Mouse (Mus musculus): Measurements from ENCODE around the gene Top3b. TPM values are rescaled to one million over a fixed set of nuclear protein-coding genes. Genes with fewer than 3 reads are reported as not detected.
"Not testable (repeated sequence)": the region's sequence is repeated elsewhere in the genome, so short reads cannot be mapped to it uniquely, and the experiment has no call there.

Gene Top3b
- polyA plus RNA-seq, 1 experiment from 2014 or later, result 77.3 TPM

DNA sequence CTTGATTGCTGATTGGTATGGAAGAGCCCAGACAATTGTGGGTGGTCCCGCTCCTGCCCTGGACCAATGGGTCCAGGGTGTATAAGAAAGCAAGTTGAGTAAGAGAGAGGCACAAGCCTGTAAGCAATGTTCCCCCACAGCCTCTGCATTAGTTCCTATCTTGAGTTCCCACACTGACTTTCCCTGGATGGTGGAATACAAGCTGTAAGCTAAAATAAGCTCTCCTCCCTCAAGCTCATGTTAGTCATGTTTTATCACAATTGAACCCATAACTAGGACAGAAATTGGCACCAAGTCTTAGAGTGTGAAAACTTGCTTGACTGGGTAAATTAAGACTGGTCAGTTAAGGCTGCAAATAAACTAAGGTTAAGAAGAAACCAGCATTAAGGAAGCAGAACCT is 15.0 kb upstream of the Top3b start:
- H3K9me3 ChIP-seq (ENCODE audit: control insufficient read depth, low read length), result no peaks in the 10 kb centered on the region
- no peaks in the 10 kb centered on the region for H3K27me3 ChIP-seq (ENCODE audit: control insufficient read depth, insufficient read depth, low read length)
- DNase-seq (ENCODE audit: low spot score), result peak; percentile 3
- ATAC-seq (ENCODE audit: insufficient number of reproducible peaks, low FRiP score, low TSS enrichment, low read depth), result no peak
- H3K4me3 ChIP-seq (ENCODE audit: low read depth, low read length), result no peak overlapping the region
- H3K9ac ChIP-seq (ENCODE audit: low read length), result no peak overlapping the region
- WGBS, result 100% methylated on average over 1 of the region's 1 CpGs
- H3K4me2 ChIP-seq (ENCODE audit: low read depth, severe bottlenecking), result no peak overlapping the region
- no peaks in the 10 kb centered on the region for H3K4me1 ChIP-seq (ENCODE audit: control insufficient read depth, insufficient read depth, low read length)
- no peaks in the 10 kb centered on the region for H3K36me3 ChIP-seq (ENCODE audit: control insufficient read depth, insufficient read depth, low read length)
- H3K27ac ChIP-seq (replicated peaks; ENCODE audit: low read depth, low read length), result no peak overlapping the region

DNA sequence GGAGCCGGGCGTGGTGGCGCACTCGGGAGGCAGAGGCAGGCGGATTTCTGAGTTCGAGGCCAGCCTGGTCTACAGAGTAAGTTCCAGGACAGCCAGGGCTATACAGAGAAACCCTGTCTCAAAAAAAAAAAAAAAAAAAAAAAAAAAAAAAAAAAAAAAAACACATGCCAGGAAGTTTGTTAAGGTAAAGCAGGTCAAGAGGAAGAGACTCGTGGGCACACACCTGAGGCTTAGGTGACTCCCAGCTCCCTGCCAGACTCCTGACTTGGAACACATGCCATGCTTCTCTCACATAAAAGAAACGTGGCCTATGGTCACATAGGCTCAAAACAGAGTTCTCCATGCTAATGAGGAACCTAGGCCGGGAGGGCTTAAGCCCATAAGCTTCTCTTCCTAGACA is 14.5 kb upstream of the Top3b start:
- not testable (repeated sequence) for H3K4me3 ChIP-seq (ENCODE audit: low read depth, low read length); H3K27ac ChIP-seq (replicated peaks; ENCODE audit: low read depth, low read length); H3K9me3 ChIP-seq (ENCODE audit: control insufficient read depth, low read length); H3K36me3 ChIP-seq (ENCODE audit: control insufficient read depth, insufficient read depth, low read length); ATAC-seq (ENCODE audit: insufficient number of reproducible peaks, low FRiP score, low TSS enrichment, low read depth); H3K9ac ChIP-seq (ENCODE audit: low read length); H3K4me2 ChIP-seq (ENCODE audit: low read depth, severe bottlenecking); H3K27me3 ChIP-seq (ENCODE audit: control insufficient read depth, insufficient read depth, low read length); H3K4me1 ChIP-seq (ENCODE audit: control insufficient read depth, insufficient read depth, low read length); DNase-seq (ENCODE audit: low spot score)
- 89% methylated on average over 9 of the region's 9 CpGs for WGBS

DNA sequence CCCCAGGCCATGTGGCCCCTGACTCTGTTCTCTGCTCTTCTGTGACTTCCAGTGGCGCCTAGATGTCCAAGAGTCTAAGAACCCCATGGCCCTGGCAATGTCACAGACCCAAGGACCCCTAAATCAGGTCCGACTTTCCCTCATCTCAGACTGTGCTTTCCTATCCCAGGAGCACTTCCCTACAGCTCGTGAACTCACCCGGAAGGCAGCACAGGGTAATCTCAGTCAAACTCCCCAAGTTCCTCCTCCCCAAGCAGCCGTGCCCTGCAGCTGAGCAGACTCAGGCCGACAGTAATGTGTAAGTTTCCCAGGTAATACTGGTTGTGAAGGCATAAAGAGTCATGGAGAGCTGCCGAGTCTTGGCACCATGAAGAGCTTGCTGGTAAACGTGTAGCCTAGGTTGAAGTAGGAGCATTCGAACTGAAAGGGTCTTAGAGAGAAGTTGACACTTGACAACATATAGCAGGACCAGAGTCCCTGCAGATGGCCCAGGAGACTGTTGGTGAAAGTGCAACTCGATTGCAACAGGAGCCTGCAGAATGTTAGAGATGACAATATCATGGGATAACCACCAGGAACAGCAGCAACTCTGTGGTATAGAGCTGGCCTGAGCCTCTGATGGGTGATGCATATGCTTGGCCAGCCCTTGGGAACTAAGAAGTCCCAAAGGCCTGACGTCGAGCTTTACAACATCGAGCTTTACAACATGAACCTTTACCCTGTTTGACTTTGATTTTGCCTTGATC is 13.6 kb upstream of the Top3b start:
- WGBS, result 72% methylated on average over 13 of the region's 13 CpGs
- Histone ChIP-seq H3K4me1 (ENCODE audit: control insufficient read depth, insufficient read depth, low read length) (no peaks in the 10 kb centered on the region), H3K9ac (ENCODE audit: low read length) (no peak overlapping the region), H3K27me3 (ENCODE audit: control insufficient read depth, insufficient read depth, low read length) (no peaks in the 10 kb centered on the region), H3K4me3 (ENCODE audit: low read depth, low read length) (no peak overlapping the region), H3K4me2 (ENCODE audit: low read depth, severe bottlenecking) (no peak overlapping the region), H3K27ac (replicated peaks; ENCODE audit: low read depth, low read length) (no peak overlapping the region), H3K36me3 (ENCODE audit: control insufficient read depth, insufficient read depth, low read length) (no peaks in the 10 kb centered on the region), H3K9me3 (ENCODE audit: control insufficient read depth, low read length) (no peaks in the 10 kb centered on the region)
- DNase-seq (ENCODE audit: low spot score) (peak; percentile 19), ATAC-seq (ENCODE audit: insufficient number of reproducible peaks, low FRiP score, low TSS enrichment, low read depth) (no peak)

DNA sequence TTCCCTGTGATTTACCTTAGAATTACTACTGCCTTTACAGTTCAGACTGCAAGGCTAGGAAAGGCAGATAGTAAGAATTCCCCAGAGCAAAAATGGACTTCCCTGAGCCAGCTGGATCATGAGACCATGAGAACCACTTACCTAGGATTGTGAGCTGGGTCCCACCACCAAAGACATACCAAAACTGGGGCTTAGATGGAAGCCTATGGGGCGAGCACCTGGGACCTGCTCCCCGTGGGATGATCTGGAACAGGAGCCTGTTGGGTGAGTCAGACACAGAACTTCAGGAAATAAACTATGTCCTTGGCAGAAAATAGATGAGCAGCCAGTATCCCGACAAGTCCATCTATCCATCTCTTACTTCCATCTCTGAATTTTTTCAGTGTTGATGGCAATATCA is 8.2 kb upstream of the Top3b start:
- no peaks in the 10 kb centered on the region for H3K27me3 ChIP-seq (ENCODE audit: control insufficient read depth, insufficient read depth, low read length)
- H3K36me3 ChIP-seq (ENCODE audit: control insufficient read depth, insufficient read depth, low read length), result no peaks in the 10 kb centered on the region
- 74% methylated on average over 3 of the region's 3 CpGs for WGBS
- H3K4me2 ChIP-seq (ENCODE audit: low read depth, severe bottlenecking), result no peak overlapping the region
- no peak overlapping the region for H3K9ac ChIP-seq (ENCODE audit: low read length)
- no peak overlapping the region for H3K4me3 ChIP-seq (ENCODE audit: low read depth, low read length)
- DNase-seq (ENCODE audit: low spot score), result no peak
- H3K9me3 ChIP-seq (ENCODE audit: control insufficient read depth, low read length), result no peaks in the 10 kb centered on the region
- no peak for ATAC-seq (ENCODE audit: insufficient number of reproducible peaks, low FRiP score, low TSS enrichment, low read depth)
- H3K27ac ChIP-seq (replicated peaks; ENCODE audit: low read depth, low read length), result no peak overlapping the region
- H3K4me1 ChIP-seq (ENCODE audit: control insufficient read depth, insufficient read depth, low read length), result no peaks in the 10 kb centered on the region

DNA sequence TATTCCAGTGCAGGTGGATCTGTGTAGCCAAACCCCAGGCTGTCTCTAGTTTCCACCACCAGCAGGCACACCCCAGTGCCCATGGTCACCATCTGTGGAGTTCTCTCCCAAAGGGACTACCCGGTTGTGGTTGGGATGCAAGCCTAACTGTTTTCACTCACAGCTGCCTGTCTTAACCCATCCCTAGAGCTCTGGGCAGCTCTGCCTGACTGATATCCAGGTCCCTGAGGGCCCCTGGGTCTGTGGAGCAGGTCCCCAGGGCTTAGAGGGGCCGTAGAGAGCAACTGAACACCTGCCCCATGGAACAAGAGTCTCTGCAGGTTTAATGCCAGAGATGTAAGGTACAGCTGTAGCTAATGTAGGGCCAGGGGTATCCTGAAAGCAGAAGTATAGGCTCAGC is 6.6 kb upstream of the Top3b start, which contains the start of gene Igll1:
Igll1 (minus strand) TSS at position 8 of the 400 bp plus-strand sequence.
- Histone ChIP-seq H3K4me3 (ENCODE audit: low read depth, low read length) (no peak within 1 kb of the TSS), H3K4me1 (ENCODE audit: control insufficient read depth, insufficient read depth, low read length) (no peaks in the 10 kb centered on the region), H3K36me3 (ENCODE audit: control insufficient read depth, insufficient read depth, low read length) (no peaks in the 10 kb centered on the region), H3K4me2 (ENCODE audit: low read depth, severe bottlenecking) (no peak within 1 kb of the TSS), H3K9ac (ENCODE audit: low read length) (no peak within 1 kb of the TSS), H3K9me3 (ENCODE audit: control insufficient read depth, low read length) (no peaks in the 10 kb centered on the region), H3K27ac (replicated peaks; ENCODE audit: low read depth, low read length) (no peak within 1 kb of the TSS), H3K27me3 (ENCODE audit: control insufficient read depth, insufficient read depth, low read length) (no peaks in the 10 kb centered on the region)
- ATAC-seq (ENCODE audit: insufficient number of reproducible peaks, low FRiP score, low TSS enrichment, low read depth) (no peak), DNase-seq (ENCODE audit: low spot score) (no peak)
- 74% methylated on average over 2 of the region's 2 CpGs for WGBS

DNA sequence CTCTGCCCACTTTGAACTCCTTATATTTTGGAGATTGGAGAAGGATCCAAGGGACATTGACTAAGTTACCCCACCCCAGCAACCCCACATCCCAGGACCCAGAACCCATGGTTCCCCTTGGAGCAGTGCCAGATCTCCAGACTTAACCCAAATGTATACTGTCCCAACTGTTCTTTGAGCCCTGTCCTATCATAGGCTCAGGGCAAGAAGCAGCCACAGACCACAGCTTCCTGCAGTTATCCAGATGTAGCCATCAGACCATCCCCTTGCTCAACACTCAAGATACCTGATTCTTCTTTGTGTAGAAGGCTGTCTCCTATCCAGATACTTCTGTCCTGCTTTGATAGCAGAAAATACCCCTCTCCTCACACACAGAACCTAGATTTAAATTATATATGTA is 5.3 kb upstream of the Top3b start:
- no peak overlapping the region for H3K27ac ChIP-seq (replicated peaks; ENCODE audit: low read depth, low read length)
- H3K4me3 ChIP-seq (ENCODE audit: low read depth, low read length), result no peak overlapping the region
- ATAC-seq (ENCODE audit: insufficient number of reproducible peaks, low FRiP score, low TSS enrichment, low read depth) (no peak), DNase-seq (ENCODE audit: low spot score) (no peak)
- H3K4me2 ChIP-seq (ENCODE audit: low read depth, severe bottlenecking), result no peak overlapping the region
- H3K4me1 ChIP-seq (ENCODE audit: control insufficient read depth, insufficient read depth, low read length), result no peaks in the 10 kb centered on the region
- H3K36me3 ChIP-seq (ENCODE audit: control insufficient read depth, insufficient read depth, low read length), result no peaks in the 10 kb centered on the region
- no peaks in the 10 kb centered on the region for H3K9me3 ChIP-seq (ENCODE audit: control insufficient read depth, low read length)
- no peak overlapping the region for H3K9ac ChIP-seq (ENCODE audit: low read length)
- H3K27me3 ChIP-seq (ENCODE audit: control insufficient read depth, insufficient read depth, low read length), result no peaks in the 10 kb centered on the region

DNA sequence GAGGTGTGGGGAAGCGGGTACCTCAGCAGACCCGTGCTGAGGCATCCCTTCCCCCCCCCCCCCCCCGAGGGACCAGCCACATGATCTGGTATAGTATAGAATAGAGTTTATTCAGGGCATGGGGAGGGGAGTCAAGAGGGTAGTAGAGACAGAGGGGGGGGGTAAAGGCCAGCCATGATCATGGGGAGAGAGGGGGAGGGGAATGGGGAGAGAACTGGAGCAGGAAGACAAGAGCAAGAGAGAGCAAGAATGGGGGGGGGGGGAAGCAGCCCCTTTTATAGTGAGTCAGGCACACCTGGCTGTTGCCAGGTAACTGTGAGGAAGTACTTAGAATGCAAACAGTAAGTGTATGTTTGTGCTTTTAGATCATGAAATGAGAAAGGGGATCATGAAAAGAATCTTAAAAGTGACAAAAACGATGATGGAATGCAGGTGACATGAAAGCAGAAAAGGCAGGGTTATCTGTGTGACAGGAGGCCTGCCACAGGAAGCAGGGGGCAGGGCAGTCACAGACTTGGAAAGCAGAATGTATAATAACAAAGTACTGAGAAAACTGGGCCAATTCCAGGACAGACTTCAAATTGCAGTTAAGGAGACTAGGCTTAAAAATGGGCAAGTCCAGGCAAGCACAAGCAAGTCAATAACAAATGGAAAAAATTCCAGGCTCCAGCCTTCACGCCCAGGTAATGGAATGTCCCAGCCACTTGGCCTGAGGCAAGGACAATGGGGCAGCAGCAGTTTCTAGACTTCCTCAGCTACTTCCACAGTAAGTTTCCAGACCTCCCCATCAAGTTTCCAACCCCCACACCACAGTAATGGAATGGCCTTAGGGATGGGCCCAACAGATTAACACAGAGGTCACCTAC is 4.6 kb upstream of the Top3b start:
- Histone ChIP-seq H3K27ac (replicated peaks; ENCODE audit: low read depth, low read length) (no peak overlapping the region), H3K36me3 (ENCODE audit: control insufficient read depth, insufficient read depth, low read length) (no peaks in the 10 kb centered on the region), H3K4me1 (ENCODE audit: control insufficient read depth, insufficient read depth, low read length) (no peaks in the 10 kb centered on the region), H3K4me3 (ENCODE audit: low read depth, low read length) (no peak overlapping the region), H3K27me3 (ENCODE audit: control insufficient read depth, insufficient read depth, low read length) (no peaks in the 10 kb centered on the region), H3K9ac (ENCODE audit: low read length) (no peak overlapping the region), H3K9me3 (ENCODE audit: control insufficient read depth, low read length) (no peaks in the 10 kb centered on the region), H3K4me2 (ENCODE audit: low read depth, severe bottlenecking) (no peak overlapping the region)
- 51% methylated on average over 4 of the region's 5 CpGs for WGBS
- ATAC-seq (ENCODE audit: insufficient number of reproducible peaks, low FRiP score, low TSS enrichment, low read depth), result no peak
- peak; percentile 28 for DNase-seq (ENCODE audit: low spot score)

DNA sequence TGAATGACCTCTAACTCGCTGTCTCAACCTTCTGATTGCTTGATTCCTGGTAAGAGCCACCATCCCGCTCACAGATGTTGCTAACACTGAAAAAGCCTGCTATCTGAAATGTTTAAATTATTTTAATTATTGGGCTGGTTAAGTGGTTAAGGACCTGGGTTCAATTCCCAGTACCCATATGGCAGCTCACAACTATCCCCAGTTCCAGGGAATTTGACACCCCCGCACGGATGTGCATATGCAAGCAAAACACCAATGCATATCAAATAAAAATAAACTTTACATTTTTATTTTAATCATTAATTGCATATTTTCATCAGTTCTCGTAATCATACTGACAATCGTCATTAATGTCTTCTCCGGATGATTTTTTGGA is 307 bp upstream of the Top3b start:
- H3K27ac ChIP-seq (replicated peaks; ENCODE audit: low read depth, low read length), result 0 out of 2 replicates have a peak overlapping the region, but pooled peaks have one; percentile 6
- H3K9me3 ChIP-seq (ENCODE audit: control insufficient read depth, low read length), result no peaks in the 10 kb centered on the region
- peaks cover 5% of the 10 kb centered on the region; the same call in 1 of the 2 replicates for H3K4me1 ChIP-seq (ENCODE audit: control insufficient read depth, insufficient read depth, low read length)
- peak overlapping the region; percentile 66 for H3K4me3 ChIP-seq (ENCODE audit: low read depth, low read length)
- no peaks in the 10 kb centered on the region for H3K27me3 ChIP-seq (ENCODE audit: control insufficient read depth, insufficient read depth, low read length)
- ATAC-seq (ENCODE audit: insufficient number of reproducible peaks, low FRiP score, low TSS enrichment, low read depth) (peak; percentile 42), DNase-seq (ENCODE audit: low spot score) (no peak)
- no peaks in the 10 kb centered on the region for H3K36me3 ChIP-seq (ENCODE audit: control insufficient read depth, insufficient read depth, low read length)
- H3K4me2 ChIP-seq (ENCODE audit: low read depth, severe bottlenecking), result peak overlapping the region; percentile 32; the same call in 1 of the 2 replicates
- WGBS, result 38% methylated on average over 7 of the region's 7 CpGs
- H3K9ac ChIP-seq (ENCODE audit: low read length), result peak overlapping the region; percentile 81

All from limb, embryonic 11.5 days (tissue).